18 mouse cellular contexts compared by ENCODE assay signal in genomic region chr9:43473601-43474302, GRCm38 (mm10).
A peak's percentile ranks its signal among the peaks of the same experiment; 100 is the strongest.
DNase-seq lines count a peak whose midpoint lies in the region; ATAC-seq and TF ChIP-seq lines count a peak whose summit lies in the region.
"Had no signal": no experiment of that assay in that cellular context is flagged by ENCODE, and none has a peak within 500 bp of the region (broad histone marks: within the 10 kb centered on the region; RNA-seq: fewer than 3 reads in every experiment).

No protein-coding gene starts in this region.

- peak overlapping the region; percentile 5; the same call in 1 of the 2 replicates for H3K4me2 ChIP-seq in hindbrain, postnatal 0 days (ENCODE audit: low read depth, low read length)
- no peak overlapping the region for H3K4me2 ChIP-seq in midbrain, embryonic 16.5 days (ENCODE audit: low read length)
- H3K4me2 ChIP-seq in midbrain, postnatal 0 days (ENCODE audit: low read depth, low read length, poor library complexity, severe bottlenecking): peak overlapping the region; percentile 7; the same call in 1 of the 2 replicates
- H3K4me2 ChIP-seq: embryonic facial prominence, embryonic 12.5 days; liver, embryonic 15.5 days had no signal

- peaks cover 6% of the 10 kb centered on the region; the same call in 1 of the 2 replicates for H3K4me1 ChIP-seq in hindbrain, postnatal 0 days (ENCODE audit: insufficient read depth, low read length)
- H3K4me1 ChIP-seq in hindbrain, embryonic 10.5 days (replicated peaks): peaks cover 21% of the 10 kb centered on the region
- H3K4me1 ChIP-seq in midbrain, embryonic 16.5 days (ENCODE audit: control insufficient read depth, insufficient read depth, low read length): peaks cover 9% of the 10 kb centered on the region; the same call in 1 of the 2 replicates
- peaks cover 9% of the 10 kb centered on the region for H3K4me1 ChIP-seq in midbrain, embryonic 10.5 days
- 0 out of 2 replicates have a peak, but pooled peaks cover 4% of the 10 kb centered on the region for H3K4me1 ChIP-seq in midbrain, postnatal 0 days (ENCODE audit: insufficient read depth, low read length)
- H3K4me1 ChIP-seq: liver, embryonic 15.5 days had no signal

- no peak overlapping the region for H3K4me3 ChIP-seq in hindbrain, postnatal 0 days (ENCODE audit: low read length)
- H3K4me3 ChIP-seq in hindbrain, embryonic 10.5 days: no peak overlapping the region
- H3K4me3 ChIP-seq in midbrain, embryonic 16.5 days (ENCODE audit: low read depth, low read length): no peak overlapping the region
- no peak overlapping the region for H3K4me3 ChIP-seq in midbrain, embryonic 10.5 days
- no peak overlapping the region for H3K4me3 ChIP-seq in midbrain, postnatal 0 days (ENCODE audit: low read depth, low read length)
- H3K4me3 ChIP-seq: embryonic facial prominence, embryonic 12.5 days; liver, embryonic 15.5 days had no signal

- WGBS in hindbrain, postnatal 0 days: 24% methylated on average over 16 of the region's 16 CpGs
- WGBS in hindbrain, embryonic 10.5 days: 59% methylated on average over 16 of the region's 16 CpGs
- 44% methylated on average over 16 of the region's 16 CpGs for WGBS in midbrain, embryonic 16.5 days
- WGBS in midbrain, embryonic 10.5 days: 68% methylated on average over 16 of the region's 16 CpGs
- 41% methylated on average over 16 of the region's 16 CpGs for WGBS in midbrain, postnatal 0 days

- no peak for TF ChIP-seq CTCF in hindbrain, postnatal 0 days (IDR thresholded peaks at IDR 0.05; ENCODE audit: low read depth)
- TF ChIP-seq CTCF in midbrain, postnatal 0 days (IDR thresholded peaks at IDR 0.05): no peak

- no peaks in the 10 kb centered on the region for H3K36me3 ChIP-seq in hindbrain, postnatal 0 days (ENCODE audit: insufficient read depth, low read length)
- H3K36me3 ChIP-seq in hindbrain, embryonic 10.5 days: no peaks in the 10 kb centered on the region
- no peaks in the 10 kb centered on the region for H3K36me3 ChIP-seq in midbrain, embryonic 16.5 days (ENCODE audit: control insufficient read depth, insufficient read depth, low read length)
- H3K36me3 ChIP-seq in midbrain, embryonic 10.5 days: no peaks in the 10 kb centered on the region
- H3K36me3 ChIP-seq in midbrain, postnatal 0 days (ENCODE audit: insufficient read depth, low read length): no peaks in the 10 kb centered on the region
- H3K36me3 ChIP-seq: embryonic facial prominence, embryonic 12.5 days; liver, embryonic 15.5 days had no signal

- ATAC-seq in hindbrain, postnatal 0 days: peak; percentile 46; the same call in 1 of the 2 replicates
- peak; percentile 39; the same call in 1 of the 2 replicates for ATAC-seq in midbrain, embryonic 16.5 days
- peak; percentile 38; the same call in 1 of the 2 replicates for ATAC-seq in midbrain, postnatal 0 days (ENCODE audit: low FRiP score)
- ATAC-seq in megakaryocyte-erythroid progenitor cell, adult 5-6 weeks (replicated peaks; ENCODE audit: low FRiP score, low TSS enrichment, poor library complexity, severe bottlenecking): no peak

- no peaks in the 10 kb centered on the region for H3K9me3 ChIP-seq in hindbrain, postnatal 0 days (ENCODE audit: low read length)
- no peaks in the 10 kb centered on the region for H3K9me3 ChIP-seq in hindbrain, embryonic 10.5 days
- no peaks in the 10 kb centered on the region for H3K9me3 ChIP-seq in midbrain, embryonic 16.5 days (replicated peaks; ENCODE audit: control insufficient read depth, low read length, poor library complexity, severe bottlenecking)
- no peaks in the 10 kb centered on the region for H3K9me3 ChIP-seq in midbrain, embryonic 10.5 days (replicated peaks)
- H3K9me3 ChIP-seq in midbrain, postnatal 0 days (ENCODE audit: low read length): no peaks in the 10 kb centered on the region
- H3K9me3 ChIP-seq: embryonic facial prominence, embryonic 12.5 days; liver, embryonic 15.5 days had no signal

- no peak overlapping the region for H3K27ac ChIP-seq in hindbrain, postnatal 0 days
- H3K27ac ChIP-seq in hindbrain, embryonic 10.5 days: no peak overlapping the region
- no peak overlapping the region for H3K27ac ChIP-seq in midbrain, embryonic 16.5 days (ENCODE audit: low read length)
- no peak overlapping the region for H3K27ac ChIP-seq in midbrain, embryonic 10.5 days (replicated peaks)
- no peak overlapping the region for H3K27ac ChIP-seq in midbrain, postnatal 0 days (ENCODE audit: low read depth, low read length)
- H3K27ac ChIP-seq: embryonic facial prominence, embryonic 12.5 days; liver, embryonic 15.5 days had no signal

- 0 out of 2 replicates have a peak, but pooled peaks cover 3% of the 10 kb centered on the region for H3K27me3 ChIP-seq in hindbrain, postnatal 0 days (ENCODE audit: insufficient read depth, low read length)
- peaks cover 19% of the 10 kb centered on the region for H3K27me3 ChIP-seq in hindbrain, embryonic 10.5 days (ENCODE audit: insufficient read depth, poor library complexity, severe bottlenecking)
- H3K27me3 ChIP-seq in midbrain, embryonic 16.5 days (ENCODE audit: control insufficient read depth, insufficient read depth, low read depth, low read length): no peaks in the 10 kb centered on the region
- H3K27me3 ChIP-seq in midbrain, embryonic 10.5 days (ENCODE audit: low read depth, poor library complexity, severe bottlenecking): no peaks in the 10 kb centered on the region
- H3K27me3 ChIP-seq in midbrain, postnatal 0 days (ENCODE audit: insufficient read depth, low read length): no peaks in the 10 kb centered on the region
- H3K27me3 ChIP-seq: liver, embryonic 15.5 days had no signal

- peak; percentile 20 to 51 for DNase-seq in adrenal gland, adult (ENCODE audit: inconsistent age in 2 of 2, low spot score in 1 of 2)
- DNase-seq in adrenal gland, postnatal 10 days: no peak
- DNase-seq in hindbrain, postnatal 0 days (ENCODE audit: low spot score): peak; percentile 63
- no peak for DNase-seq in hindbrain, embryonic 10.5 days (ENCODE audit: low spot score)
- DNase-seq in midbrain, embryonic 10.5 days (ENCODE audit: low spot score): no peak
- peak; percentile 53 for DNase-seq in midbrain, postnatal 0 days (ENCODE audit: low spot score)
- DNase-seq: adrenal gland, postnatal 36 days; cerebellum, postnatal 36 days; gastrocnemius, postnatal 14 days; heart, postnatal 10 days; kidney, adult 9 months; kidney, postnatal 4 days; lung, postnatal 14 days; thymus, postnatal 4 days had no signal

- H3K9ac ChIP-seq in hindbrain, postnatal 0 days (replicated peaks; ENCODE audit: low read length): no peak overlapping the region
- H3K9ac ChIP-seq in midbrain, embryonic 16.5 days (ENCODE audit: low read depth, low read length): no peak overlapping the region
- no peak overlapping the region for H3K9ac ChIP-seq in midbrain, postnatal 0 days (replicated peaks; ENCODE audit: low read length, poor library complexity, severe bottlenecking)
- H3K9ac ChIP-seq: embryonic facial prominence, embryonic 12.5 days; liver, embryonic 15.5 days had no signal

Comparison
In these comparisons a context has a peak if more than half of its experiments do, and no peak if none do; other contexts are left out.
1. DNase-seq: peak in adrenal gland, adult (2 of 2), hindbrain, postnatal 0 days (single experiment) and midbrain, postnatal 0 days (single experiment); none in adrenal gland, postnatal 10 days (single experiment), hindbrain, embryonic 10.5 days (single experiment) and midbrain, embryonic 10.5 days (single experiment).